Mouse (Mus musculus) myocyte (in vitro differentiated cells): Measurements from ENCODE around the gene Pnkp.
A peak's percentile ranks its signal among the peaks of the same experiment; 100 is the strongest.

Source experiments
- E2F4 ChIP-seq: IDR thresholded peaks from one replicate; pipeline ENCODE4 v1.6.1; 2011; ENCODE audit warnings: mild to moderate bottlenecking, control low read depth, moderate library complexity; ENCODE audit not compliant: insufficient read depth
- MAX ChIP-seq: IDR thresholded peaks from one replicate; pipeline ENCODE4 v1.6.1; 2011; ENCODE audit warnings: low read depth, mild to moderate bottlenecking, control low read depth
- MYOD1 ChIP-seq, 3 experiments: IDR thresholded peaks; one replicate each; pipeline ENCODE4 v1.6.1; 2011; ENCODE audit warnings: control low read depth in 2 of 3, low read depth in 2 of 3, mild to moderate bottlenecking in 2 of 3, moderate library complexity in 1 of 3; ENCODE audit not compliant: insufficient read length in 2 of 3, control insufficient read depth in 1 of 3
- POLR2A ChIP-seq: IDR thresholded peaks from one replicate; pipeline ENCODE4 v1.6.1; 2011; ENCODE audit warnings: low read depth, mild to moderate bottlenecking, control low read depth, moderate library complexity; ENCODE audit not compliant: insufficient read length
- REST ChIP-seq: IDR thresholded peaks from one replicate; pipeline ENCODE4 v1.6.1; 2011; ENCODE audit warnings: mild to moderate bottlenecking, control low read depth, moderate library complexity; ENCODE audit not compliant: insufficient read depth, insufficient read length
- SRF ChIP-seq: IDR thresholded peaks from one replicate; pipeline ENCODE4 v1.6.1; 2011; ENCODE audit warnings: low read depth; ENCODE audit not compliant: control insufficient read depth, insufficient read length
- USF1 ChIP-seq: IDR thresholded peaks from one replicate; pipeline ENCODE4 v1.6.1; 2011; ENCODE audit warnings: low read depth, mild to moderate bottlenecking, control low read depth, moderate library complexity

GRCm38 (mm10) chr7:44857905-44858304, 966 bp downstream of the Pnkp start:
- TF ChIP-seq MYOD1 (IDR thresholded peaks at IDR 0.05; ENCODE audit: control insufficient read depth in 1 of 3, insufficient read length in 2 of 3, low read depth in 2 of 3) (no peak), E2F4 (no peak), SRF (no peak), POLR2A (peak; percentile 28), MAX (no peak), REST (no peak), USF1 (no peak)
